Mouse (Mus musculus): ENCODE measurements around the gene Rgl2. TPM values are rescaled to one million over a fixed set of nuclear protein-coding genes. Genes with fewer than 3 reads are reported as not detected.

Rgl2 gene
- polyA plus RNA-seq, 1 experiment from 2014 or later, result 60.9 TPM

DNA sequence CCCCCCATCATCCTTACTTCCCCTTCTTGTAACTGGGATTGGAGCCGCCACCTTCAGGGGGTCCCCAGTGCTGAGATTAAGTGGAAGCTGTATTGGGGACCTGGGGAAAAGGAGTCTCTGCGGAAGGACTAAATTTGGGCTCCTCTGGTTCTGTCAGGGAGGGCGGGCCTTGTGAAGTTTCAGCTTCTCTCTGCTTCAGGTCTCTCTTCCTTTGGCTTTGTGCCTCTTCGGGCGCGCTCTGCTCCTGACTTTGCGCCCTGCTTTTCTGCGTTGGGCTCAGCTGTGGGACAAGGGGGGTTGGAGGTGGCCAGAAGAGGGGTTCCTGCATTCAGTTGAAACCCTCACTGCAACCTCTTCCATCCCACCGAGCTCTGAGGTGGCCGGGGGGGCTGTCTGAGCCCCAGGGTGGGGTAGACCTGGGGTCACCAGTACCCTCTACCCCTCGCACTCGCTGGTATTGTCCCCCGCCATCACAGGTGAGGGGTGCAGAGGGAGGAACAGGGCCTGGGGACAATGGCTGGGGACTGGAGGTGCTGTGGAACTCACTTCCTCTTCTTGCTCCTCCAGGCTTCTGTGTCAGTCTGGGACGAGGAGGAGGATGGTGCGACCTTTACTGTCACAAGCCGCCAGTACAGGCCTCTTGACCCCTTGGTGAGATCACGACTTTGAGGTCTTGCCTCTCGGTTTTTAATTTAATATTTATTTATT lies 2.0 kb downstream of the Rgl2 start:
- H3K27ac ChIP-seq, result peak overlapping the region; percentile 93; the same call in 1 of the 2 replicates
- WGBS, result 34% methylated on average over 18 of the region's 18 CpGs
- H3K9ac ChIP-seq, result peak overlapping the region; percentile 89

DNA sequence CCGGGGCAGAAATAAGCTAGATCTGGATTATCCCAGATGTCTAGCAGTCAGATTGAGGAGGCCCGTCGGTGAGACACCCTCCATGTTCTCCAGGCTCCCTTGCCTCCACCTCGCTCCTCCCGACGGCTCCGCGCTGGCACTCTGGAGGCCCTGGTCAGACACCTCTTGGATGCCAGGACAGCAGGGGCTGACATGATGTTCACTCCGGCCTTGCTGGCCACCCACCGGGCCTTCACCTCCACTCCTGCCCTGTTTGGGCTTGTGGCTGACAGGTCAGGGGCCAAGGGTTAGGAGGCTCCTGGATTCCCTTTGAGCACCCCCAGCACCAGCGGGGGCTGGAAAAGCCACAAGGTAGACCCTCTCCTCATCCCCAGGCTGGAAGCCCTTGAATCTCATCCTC lies 2.6 kb downstream of the Rgl2 start:
- H3K4me1 ChIP-seq, result peaks cover 26% of the 10 kb centered on the region
- no peak overlapping the region for H3K27ac ChIP-seq
- H3K4me2 ChIP-seq, result no peak overlapping the region
- no peak for ATAC-seq (replicated peaks)
- no peak overlapping the region for H3K4me3 ChIP-seq
- peaks cover 3% of the 10 kb centered on the region; the same call in 1 of the 2 replicates for H3K36me3 ChIP-seq (replicated peaks)
- WGBS, result 92% methylated on average over 11 of the region's 11 CpGs
- H3K9me3 ChIP-seq, result no peaks in the 10 kb centered on the region
- H3K27me3 ChIP-seq (replicated peaks), result no peaks in the 10 kb centered on the region
- H3K9ac ChIP-seq, result no peak overlapping the region

More for the DNA sequence above, 2.0 kb downstream of the Rgl2 start:
- Histone ChIP-seq H3K4me2 (peak overlapping the region; percentile 99), H3K4me1 (peaks cover 26% of the 10 kb centered on the region), H3K27me3 (replicated peaks) (no peaks in the 10 kb centered on the region), H3K9me3 (no peaks in the 10 kb centered on the region), H3K36me3 (replicated peaks) (no peaks in the 10 kb centered on the region), H3K4me3 (peak overlapping the region; percentile 93)
- ATAC-seq (replicated peaks), result no peak

DNA sequence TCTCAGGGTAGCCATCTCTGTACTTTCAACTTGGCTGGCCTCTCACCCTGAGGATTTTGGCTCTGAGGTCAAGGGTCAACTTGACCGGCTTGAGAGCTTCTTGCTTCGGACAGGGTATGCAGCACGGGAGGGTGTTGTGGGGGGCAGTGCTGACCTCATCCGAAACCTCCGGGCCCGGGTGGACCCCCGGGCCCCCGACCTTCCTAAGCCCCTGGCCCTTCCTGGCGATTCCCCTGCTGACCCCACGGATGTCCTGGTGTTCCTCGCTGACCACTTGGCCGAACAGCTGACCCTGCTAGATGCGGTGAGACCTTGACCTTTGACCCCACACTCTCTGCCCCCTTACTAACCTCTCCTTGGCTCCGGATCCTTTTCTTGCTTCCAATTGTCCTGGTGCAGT lies 3.1 kb downstream of the Rgl2 start:
- Histone ChIP-seq H3K27me3 (replicated peaks) (no peaks in the 10 kb centered on the region), H3K36me3 (replicated peaks) (peaks cover 8% of the 10 kb centered on the region; the same call in 1 of the 2 replicates)

DNA sequence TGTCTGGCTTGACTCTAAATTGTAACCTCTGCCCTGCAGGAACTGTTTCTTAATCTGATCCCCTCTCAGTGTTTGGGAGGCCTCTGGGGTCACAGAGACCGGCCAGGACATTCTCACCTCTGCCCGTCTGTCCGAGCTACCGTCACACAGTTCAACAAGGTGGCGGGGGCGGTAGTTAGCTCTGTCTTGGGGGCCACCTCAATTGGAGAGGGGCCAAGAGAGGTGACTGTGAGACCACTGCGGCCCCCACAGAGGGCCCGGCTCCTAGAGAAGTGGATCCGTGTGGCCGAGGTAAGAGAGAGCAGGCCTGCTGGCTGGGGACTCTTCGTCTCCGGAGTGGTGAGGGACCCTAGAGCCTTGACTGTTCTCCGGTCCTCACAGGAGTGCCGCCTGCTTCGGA lies 3.6 kb downstream of the Rgl2 start:
- 94% methylated on average over 15 of the region's 15 CpGs for WGBS
- peaks cover 10% of the 10 kb centered on the region; the same call in 1 of the 2 replicates for H3K36me3 ChIP-seq (replicated peaks)
- H3K27ac ChIP-seq, result no peak overlapping the region
- no peaks in the 10 kb centered on the region for H3K27me3 ChIP-seq (replicated peaks)
- no peak for ATAC-seq (replicated peaks)
- no peak overlapping the region for H3K9ac ChIP-seq
- H3K9me3 ChIP-seq, result no peaks in the 10 kb centered on the region
- no peak overlapping the region for H3K4me2 ChIP-seq
- peaks cover 23% of the 10 kb centered on the region for H3K4me1 ChIP-seq
- H3K4me3 ChIP-seq, result no peak overlapping the region

More for the DNA sequence above, 3.1 kb downstream of the Rgl2 start:
- no peak for ATAC-seq (replicated peaks)
- WGBS, result 84% methylated on average over 14 of the region's 14 CpGs
- Histone ChIP-seq H3K4me2 (no peak overlapping the region), H3K9ac (no peak overlapping the region), H3K27ac (no peak overlapping the region), H3K4me1 (peaks cover 26% of the 10 kb centered on the region), H3K4me3 (no peak overlapping the region), H3K9me3 (no peaks in the 10 kb centered on the region)

DNA sequence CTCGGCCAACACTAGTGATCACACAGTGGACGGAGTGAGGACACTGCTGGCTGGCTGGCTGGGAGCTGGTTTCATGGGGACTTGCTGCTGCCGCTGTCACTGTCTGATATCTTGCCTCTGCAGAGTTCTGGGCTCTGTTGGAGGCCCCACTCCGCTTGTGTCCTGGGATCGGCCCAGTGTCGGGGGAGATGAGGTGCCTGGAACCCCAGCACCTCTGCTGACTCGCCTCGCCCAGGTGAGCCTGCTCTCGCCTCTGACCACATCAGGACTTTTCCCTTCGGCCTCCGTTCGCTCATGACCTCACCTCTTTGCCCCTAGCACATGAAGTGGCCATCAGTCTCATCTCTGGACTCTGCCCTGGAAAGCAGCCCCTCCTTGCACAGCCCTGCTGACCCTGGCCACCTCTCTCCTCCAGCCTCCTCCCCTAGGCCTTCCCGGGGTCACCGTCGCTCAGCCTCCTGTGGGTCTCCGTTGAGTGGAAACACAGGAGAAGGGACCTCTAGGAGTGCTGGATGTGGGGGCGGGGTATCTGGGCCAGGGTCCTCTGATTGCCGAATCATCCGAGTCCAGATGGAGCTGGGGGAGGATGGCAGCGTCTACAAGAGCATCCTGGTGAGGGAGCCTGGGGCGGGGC lies 6.2 kb downstream of the Rgl2 start:
- WGBS, result 84% methylated on average over 21 of the region's 21 CpGs
- H3K27me3 ChIP-seq (replicated peaks), result no peaks in the 10 kb centered on the region
- H3K4me2 ChIP-seq, result no peak overlapping the region
- ATAC-seq (replicated peaks), result no peak
- peaks cover 22% of the 10 kb centered on the region for H3K4me1 ChIP-seq
- H3K27ac ChIP-seq, result no peak overlapping the region
- H3K9ac ChIP-seq, result no peak overlapping the region
- peaks cover 10% of the 10 kb centered on the region; the same call in 1 of the 2 replicates for H3K36me3 ChIP-seq (replicated peaks)
- H3K4me3 ChIP-seq, result no peak overlapping the region
- no peaks in the 10 kb centered on the region for H3K9me3 ChIP-seq

DNA sequence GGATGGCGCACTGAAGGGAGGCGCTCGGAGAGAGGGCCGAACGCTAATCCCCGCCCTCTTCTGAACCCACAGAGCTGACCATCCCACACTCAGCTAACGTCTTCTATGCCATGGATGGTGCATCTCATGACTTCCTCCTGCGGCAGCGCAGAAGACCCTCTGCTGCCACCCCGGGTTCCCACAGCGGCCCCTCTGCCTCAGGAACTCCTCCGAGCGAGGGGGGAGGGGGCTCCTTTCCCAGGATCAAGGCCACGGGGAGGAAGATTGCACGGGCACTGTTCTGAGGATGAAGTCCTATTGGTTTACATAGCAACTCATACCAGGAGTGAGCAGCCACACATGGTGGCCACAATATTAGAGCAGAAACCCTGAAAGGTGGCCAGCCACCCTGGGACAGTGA lies 7.7 kb downstream of the Rgl2 start:
- peaks cover 25% of the 10 kb centered on the region for H3K4me1 ChIP-seq
- H3K36me3 ChIP-seq (replicated peaks), result peaks cover 10% of the 10 kb centered on the region; the same call in 1 of the 2 replicates
- no peak for ATAC-seq (replicated peaks)
- no peaks in the 10 kb centered on the region for H3K27me3 ChIP-seq (replicated peaks)
- H3K27ac ChIP-seq, result no peak overlapping the region
- H3K9me3 ChIP-seq, result no peaks in the 10 kb centered on the region
- H3K4me3 ChIP-seq, result no peak overlapping the region
- H3K4me2 ChIP-seq, result no peak overlapping the region
- H3K9ac ChIP-seq, result no peak overlapping the region
- WGBS, result 85% methylated on average over 15 of the region's 15 CpGs

DNA sequence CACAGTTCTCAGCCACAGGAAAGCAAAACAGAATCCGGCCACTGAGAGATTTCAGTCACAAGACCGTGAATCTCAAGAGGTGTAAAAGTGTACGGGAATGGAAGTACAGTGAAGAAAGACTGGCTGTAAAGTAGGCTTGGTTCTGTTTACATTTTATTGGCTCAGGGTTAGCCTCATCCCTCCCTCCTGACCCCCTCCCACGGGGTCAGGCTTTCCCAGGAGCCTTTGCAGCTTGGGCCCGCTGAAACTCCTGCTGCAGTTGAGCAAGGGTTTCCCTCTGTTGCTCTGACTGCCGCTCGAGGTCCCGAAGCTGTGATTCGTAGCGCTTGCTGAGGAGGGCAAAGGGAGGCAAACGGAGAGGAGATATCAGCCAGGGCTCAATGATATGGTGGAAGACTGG lies 9.4 kb downstream of the Rgl2 start:
- Histone ChIP-seq H3K4me2 (peak overlapping the region; percentile 93; the same call in 1 of the 2 replicates), H3K27ac (no peak overlapping the region), H3K36me3 (replicated peaks) (peaks cover 20% of the 10 kb centered on the region; the same call in 1 of the 2 replicates), H3K4me3 (peak overlapping the region; percentile 92), H3K9me3 (no peaks in the 10 kb centered on the region), H3K4me1 (peaks cover 27% of the 10 kb centered on the region), H3K9ac (no peak overlapping the region), H3K27me3 (replicated peaks) (no peaks in the 10 kb centered on the region)
- 82% methylated on average over 11 of the region's 11 CpGs for WGBS
- ATAC-seq (replicated peaks), result no peak

DNA sequence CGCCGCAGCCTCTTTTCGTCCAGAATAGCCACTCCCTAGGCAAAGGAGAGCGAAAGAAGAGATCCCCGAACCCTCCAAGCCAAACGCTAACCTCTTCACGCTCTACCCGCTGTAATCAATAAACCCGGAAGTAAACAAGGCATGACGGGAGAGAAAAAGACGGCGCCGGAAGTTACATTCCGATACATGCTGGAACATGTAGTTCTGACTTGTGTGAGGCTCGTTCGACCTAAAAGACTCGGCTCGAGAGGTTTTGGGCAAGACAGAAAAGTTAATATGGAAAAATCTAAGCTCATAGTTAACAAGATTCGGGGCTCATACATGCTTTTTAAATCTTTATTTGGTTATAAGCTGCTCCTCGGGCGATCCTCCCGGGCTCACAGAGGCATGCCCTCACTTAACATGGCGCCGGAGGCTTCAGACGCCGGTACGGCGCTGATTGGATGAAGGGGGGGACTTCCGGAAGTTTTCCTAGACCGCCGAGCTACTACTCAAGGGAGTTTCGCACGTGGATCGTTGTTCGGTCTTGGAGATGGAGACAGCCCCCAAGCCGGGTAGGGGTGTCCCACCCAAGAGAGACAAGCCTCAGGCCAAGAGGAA lies 11.0 kb downstream of the Rgl2 start, which contains the start of the genes Pfdn6 and Wdr46:
Gene Pfdn6 (minus strand): TSS at position 138 of the 600 bp plus-strand sequence.
Gene Wdr46 (plus strand): TSS at position 455 of the 600 bp plus-strand sequence.
- H3K9ac ChIP-seq, result peak within 1 kb of the TSS; percentile 80
- H3K27ac ChIP-seq, result peak within 1 kb of the TSS; percentile 62
- H3K9me3 ChIP-seq, result no peaks in the 10 kb centered on the region
- ATAC-seq (replicated peaks), result peak; percentile 89
- under 1% methylated on average over 36 of the region's 36 CpGs for WGBS
- H3K36me3 ChIP-seq (replicated peaks), result peaks cover 20% of the 10 kb centered on the region; the same call in 1 of the 2 replicates
- peak within 1 kb of the TSS; percentile 92 for H3K4me3 ChIP-seq
- no peaks in the 10 kb centered on the region for H3K27me3 ChIP-seq (replicated peaks)
- peaks cover 27% of the 10 kb centered on the region for H3K4me1 ChIP-seq
- H3K4me2 ChIP-seq, result peak within 1 kb of the TSS; percentile 93

DNA sequence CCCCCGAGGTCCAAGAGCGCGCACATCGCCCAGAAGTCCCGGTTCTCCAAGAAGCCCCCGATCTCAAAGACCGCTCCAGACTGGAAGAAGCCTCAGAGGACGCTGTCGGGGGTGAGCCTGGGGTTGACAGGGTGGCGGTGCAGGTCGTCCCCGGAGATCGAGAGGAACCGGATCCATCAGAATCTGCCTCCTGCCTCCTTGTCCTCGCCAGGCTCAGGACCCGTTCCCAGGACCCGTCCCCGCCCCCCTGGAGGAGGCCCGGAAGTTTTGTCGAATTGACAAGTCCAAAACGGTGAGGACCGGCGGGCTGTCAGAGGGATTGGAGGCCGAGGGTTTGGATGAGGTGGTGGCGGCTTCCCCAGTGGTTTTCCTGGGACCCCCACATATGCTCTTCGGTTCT lies 11.6 kb downstream of the Rgl2 start:
- Histone ChIP-seq H3K4me1 (peaks cover 27% of the 10 kb centered on the region), H3K4me2 (peak overlapping the region; percentile 93), H3K9me3 (no peaks in the 10 kb centered on the region), H3K27ac (no peak overlapping the region), H3K36me3 (replicated peaks) (peaks cover 26% of the 10 kb centered on the region), H3K9ac (peak overlapping the region; percentile 80), H3K4me3 (peak overlapping the region; percentile 92), H3K27me3 (replicated peaks) (no peaks in the 10 kb centered on the region)
- 2% methylated on average over 26 of the region's 26 CpGs for WGBS
- peak; percentile 12; the same call in 1 of the 2 replicates for ATAC-seq (replicated peaks)

DNA sequence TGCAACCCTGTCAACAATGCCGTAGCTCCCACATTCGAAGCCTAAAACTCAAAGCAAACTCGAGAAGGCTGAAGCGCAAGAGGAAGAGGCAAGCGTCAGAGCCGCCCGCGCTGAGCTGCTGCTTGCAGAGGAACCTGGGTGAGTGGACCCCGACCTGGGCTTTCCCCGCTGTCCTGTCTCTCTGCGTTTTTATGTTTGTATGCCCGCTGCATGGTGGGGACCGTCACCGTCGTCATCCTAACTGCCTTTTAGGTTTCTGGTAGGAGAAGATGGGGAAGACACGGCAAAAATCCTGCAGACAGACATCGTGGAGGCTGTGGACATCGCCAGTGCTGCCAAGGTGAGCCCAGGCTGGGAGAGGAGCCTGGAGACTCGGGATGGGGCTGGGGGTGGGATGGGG lies 12.0 kb downstream of the Rgl2 start:
- no peak overlapping the region for H3K27ac ChIP-seq
- no peaks in the 10 kb centered on the region for H3K9me3 ChIP-seq
- no peak for ATAC-seq (replicated peaks)
- peak overlapping the region; percentile 80 for H3K9ac ChIP-seq
- 62% methylated on average over 19 of the region's 19 CpGs for WGBS
- peaks cover 27% of the 10 kb centered on the region for H3K4me1 ChIP-seq
- peak overlapping the region; percentile 93 for H3K4me2 ChIP-seq
- no peaks in the 10 kb centered on the region for H3K27me3 ChIP-seq (replicated peaks)
- peak overlapping the region; percentile 92 for H3K4me3 ChIP-seq
- peaks cover 29% of the 10 kb centered on the region for H3K36me3 ChIP-seq (replicated peaks)

DNA sequence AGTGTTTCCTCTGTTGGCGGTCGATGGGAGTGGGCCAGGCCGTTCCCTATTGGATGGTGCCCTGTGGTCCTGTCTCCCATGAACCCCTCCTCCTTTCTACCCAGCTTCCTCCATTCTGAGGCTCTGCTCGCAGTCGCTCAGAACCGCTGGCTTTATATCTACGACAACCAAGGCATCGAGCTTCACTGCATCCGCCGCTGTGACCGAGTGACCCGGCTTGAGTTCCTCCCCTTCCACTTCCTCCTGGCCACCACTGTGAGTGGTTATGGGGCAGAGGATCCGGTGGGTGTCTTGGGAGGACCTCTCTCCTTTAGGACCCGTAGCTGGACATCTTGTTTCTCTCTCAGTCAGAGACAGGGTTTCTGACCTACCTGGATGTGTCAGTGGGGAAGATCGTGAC lies 14.1 kb downstream of the Rgl2 start:
- H3K9ac ChIP-seq, result no peak overlapping the region
- no peaks in the 10 kb centered on the region for H3K27me3 ChIP-seq (replicated peaks)
- WGBS, result 96% methylated on average over 15 of the region's 15 CpGs
- H3K9me3 ChIP-seq, result no peaks in the 10 kb centered on the region
- ATAC-seq (replicated peaks), result no peak
- peaks cover 19% of the 10 kb centered on the region for H3K36me3 ChIP-seq (replicated peaks)
- no peak overlapping the region for H3K27ac ChIP-seq
- H3K4me3 ChIP-seq, result no peak overlapping the region
- no peak overlapping the region for H3K4me2 ChIP-seq
- peaks cover 27% of the 10 kb centered on the region for H3K4me1 ChIP-seq

DNA sequence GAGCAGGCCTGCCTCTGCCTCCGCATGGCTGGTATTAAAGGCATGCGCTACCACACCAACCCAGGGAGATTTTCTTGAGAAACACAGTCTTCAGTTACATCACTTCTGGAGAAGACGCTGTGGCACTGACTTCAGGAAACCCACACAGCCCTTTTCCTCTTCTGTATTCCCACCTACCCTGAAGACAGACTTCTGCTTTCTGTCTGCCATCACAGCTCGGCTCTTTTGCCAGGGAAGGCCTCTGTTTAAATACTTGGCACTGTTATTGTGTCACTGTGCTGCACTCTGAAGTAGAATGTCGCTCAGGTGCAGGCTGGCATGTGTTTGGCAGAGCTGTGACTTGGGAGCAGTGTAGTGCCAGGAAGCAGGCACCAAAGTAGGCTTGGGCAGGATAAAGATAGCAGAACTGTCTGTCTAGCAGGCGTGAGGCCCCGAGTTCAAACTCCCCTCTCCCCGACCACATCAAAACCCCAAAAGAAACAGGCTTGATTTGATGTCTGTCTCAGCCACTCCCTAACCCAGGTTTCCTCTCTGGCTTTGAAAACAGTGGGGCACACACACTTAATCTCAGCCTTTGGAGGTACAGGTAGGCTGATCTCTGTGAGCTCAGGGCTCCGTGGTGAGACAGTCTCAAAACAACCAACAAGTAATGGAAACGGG lies 18.2 kb downstream of the Rgl2 start:
- WGBS, result 95% methylated on average over 10 of the region's 10 CpGs
- Histone ChIP-seq H3K4me1 (peaks cover 36% of the 10 kb centered on the region), H3K27ac (no peak overlapping the region), H3K9ac (no peak overlapping the region), H3K9me3 (no peaks in the 10 kb centered on the region), H3K27me3 (replicated peaks) (no peaks in the 10 kb centered on the region), H3K36me3 (replicated peaks) (peaks cover 24% of the 10 kb centered on the region), H3K4me2 (no peak overlapping the region), H3K4me3 (no peak overlapping the region)
- ATAC-seq (replicated peaks), result no peak

All from midbrain, embryonic 15.5 days (tissue).